Mouse (Mus musculus): ENCODE results near the gene Tfdp2.
"Not testable (repeated sequence)": the region's sequence is repeated elsewhere in the genome, so short reads cannot be mapped to it uniquely, and the experiment has no call there.

Tfdp2 gene

GRCm38 (mm10) chr9:96195885-96196622 lies at the start of gene Tfdp2:
Gene Tfdp2 (plus strand): TSS chr9:96196275.
- ChIA-PET POLR2A (interaction anchor here in 3 of 4 experiments (0.9 to 4.2 kb wide), 25 partner anchors 9 to 241 kb away, joined by 3 to 19 read pairs (median 4); partner anchors contain the start of genes Gk5 (in 2 of the 3), Xrn1 (in 2 of the 3) and Atp1b3 (in 1 of the 3)), CTCF (interaction anchor here in 3 of 4 experiments (0.6 to 1.1 kb wide), 4 partner anchors 8 to 29 kb away, joined by 3 read pairs; no protein-coding TSS in a partner anchor)

DNA sequence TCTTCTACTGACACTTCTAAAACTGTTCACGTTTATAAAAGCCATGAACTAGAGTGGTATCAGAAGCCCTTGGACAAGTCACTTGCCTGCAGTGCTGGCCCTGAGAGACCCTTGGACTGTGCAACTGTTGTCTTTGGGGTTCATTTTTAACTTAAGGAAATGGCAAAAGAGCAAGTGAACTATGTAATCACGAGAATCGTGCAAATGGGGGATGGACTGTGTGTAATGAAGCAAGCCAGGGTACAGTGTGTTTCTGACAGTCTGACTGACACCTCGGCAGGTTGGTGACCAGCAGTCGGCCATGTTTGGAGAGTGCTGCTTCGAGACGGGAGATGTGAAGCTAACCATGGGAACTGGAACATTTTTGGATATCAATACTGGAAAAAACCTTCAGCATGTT lies 43.3 kb upstream of the Tfdp2 start:
- POLR2A ChIA-PET: interaction anchor here in 2 of 4 experiments (0.9 to 2.9 kb wide), 4 partner anchors 10 to 18 kb away, joined by 3 to 11 read pairs (median 3); no protein-coding TSS in a partner anchor
- CTCF ChIA-PET: no interaction called here

GRCm38 (mm10) chr9:96158431-96158830 lies 37.6 kb upstream of the Tfdp2 start:
- ChIA-PET CTCF (interaction anchor here in 3 of 4 experiments (0.6 to 1.2 kb wide), 3 partner anchors 8 to 18 kb away, joined by 3 to 8 read pairs (median 4); no protein-coding TSS in a partner anchor), POLR2A (interaction anchor here in 3 of 4 experiments (0.7 to 3.3 kb wide), 13 partner anchors 9 to 237 kb away, joined by 3 to 16 read pairs (median 4); partner anchors contain the start of gene Gk5 (in 2 of the 3))

- CTCF ChIA-PET: interaction anchor here in 2 of 4 experiments (0.6 to 1.0 kb wide), 3 partner anchors 8 to 756 kb away, joined by 3 to 4 read pairs (median 3); no protein-coding TSS in a partner anchor
- POLR2A ChIA-PET: interaction anchor here in 3 of 4 experiments (0.6 to 3.3 kb wide), 8 partner anchors 11 to 196 kb away, joined by 3 to 16 read pairs (median 8); partner anchors contain the start of gene Gk5 (in 2 of the 3)
These were observed 37.0 kb upstream of the Tfdp2 start for GRCm38 (mm10) chr9:96159047-96159446.

DNA sequence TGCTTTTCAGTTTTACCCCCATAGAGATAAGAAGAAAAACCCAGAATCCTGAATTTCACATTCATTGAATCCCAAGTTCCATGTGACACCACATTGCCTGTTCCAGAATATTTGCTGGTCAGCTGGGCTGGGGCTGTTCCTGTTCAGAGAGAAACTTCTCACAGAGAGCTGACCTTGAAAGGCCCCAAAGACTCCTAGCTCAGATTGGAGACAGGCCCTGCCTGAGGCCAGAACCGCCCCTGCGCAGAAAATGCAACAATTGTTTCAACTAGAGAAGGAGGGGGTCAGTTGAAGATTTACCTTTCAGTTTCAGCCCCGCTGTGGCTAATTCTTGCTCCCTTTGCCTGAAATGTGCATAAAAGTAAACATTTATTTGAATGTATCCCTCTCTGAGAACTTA lies 35.3 kb upstream of the Tfdp2 start:
- CTCF ChIA-PET: interaction anchor here in 2 of 4 experiments (0.6 to 1.2 kb wide), 2 partner anchors 11 to 743 kb away, joined by 4 to 7 read pairs; no protein-coding TSS in a partner anchor
- POLR2A ChIA-PET: interaction anchor here in 3 of 4 experiments (0.8 to 6.1 kb wide), 7 partner anchors 21 to 41 kb away, joined by 3 to 50 read pairs (median 5); partner anchors contain the start of gene Gk5 (in 3 of the 3)

DNA sequence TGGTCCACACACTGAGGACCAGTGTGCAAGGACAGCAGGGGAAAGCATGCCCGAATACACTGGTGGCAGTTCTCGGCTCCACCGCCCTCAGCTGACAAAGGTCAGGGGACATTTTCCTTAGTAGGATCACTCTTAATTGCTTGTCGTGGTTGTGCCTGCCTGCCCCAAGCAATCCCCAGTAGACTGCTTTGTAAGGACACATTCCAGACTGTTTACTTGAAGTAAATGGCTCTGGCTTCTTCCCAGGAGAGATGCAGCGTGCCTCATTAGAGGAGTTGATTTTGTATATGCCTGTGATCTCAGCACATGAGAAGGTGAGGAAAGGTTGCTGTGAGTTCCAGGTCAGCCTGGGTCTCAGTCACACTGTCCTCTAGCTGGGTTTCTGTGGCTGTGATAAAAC lies 33.7 kb upstream of the Tfdp2 start:
- ChIA-PET POLR2A (interaction anchor here in 3 of 4 experiments (1.0 to 6.1 kb wide), 28 partner anchors 8 to 651 kb away, joined by 3 to 59 read pairs (median 6); partner anchors contain the start of genes Gk5 (in 3 of the 3), Tfdp2 (in 2 of the 3), U2surp (in 1 of the 3) and Xrn1 (in 1 of the 3)), CTCF (interaction anchor here in 1 of 4 experiments (1.0 kb wide), 1 partner anchor 84 kb away, joined by 3 read pairs; no protein-coding TSS in a partner anchor)

DNA sequence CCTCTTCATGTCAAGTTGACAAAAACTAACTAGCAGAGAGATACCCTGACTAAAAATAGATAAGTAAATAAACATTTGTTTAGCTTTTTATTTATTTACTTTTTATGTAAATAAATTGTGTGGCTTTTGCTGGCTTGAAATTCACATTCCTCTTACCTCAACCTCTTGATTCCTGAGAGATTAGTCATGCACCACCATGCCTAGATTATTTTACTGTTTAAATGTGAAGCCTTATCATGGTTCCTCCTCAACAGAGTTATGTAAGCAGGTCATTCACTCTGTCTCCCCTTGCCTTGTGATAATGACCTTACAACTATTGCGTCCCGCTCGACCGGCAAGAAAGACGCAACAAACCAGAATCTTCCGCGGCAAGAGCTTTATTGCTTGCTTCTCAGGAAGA lies 32.6 kb upstream of the Tfdp2 start:
- ChIA-PET POLR2A (interaction anchor here (0.6 to 6.1 kb wide), 61 partner anchors 9 to 652 kb away, joined by 3 to 59 read pairs (median 4); partner anchors contain the start of genes Gk5 (in 4 of the 4), Tfdp2 (in 3 of the 4), U2surp (in 1 of the 4) and Xrn1 (in 1 of the 4)), CTCF (interaction anchor here in 1 of 4 experiments (1.0 kb wide), 1 partner anchor 85 kb away, joined by 3 read pairs; no protein-coding TSS in a partner anchor)

GRCm38 (mm10) chr9:96163983-96164382 lies 32.1 kb upstream of the Tfdp2 start:
- CTCF ChIA-PET: not testable (repeated sequence)
- POLR2A ChIA-PET: interaction anchor here (0.7 to 6.1 kb wide), 38 partner anchors 13 to 465 kb away, joined by 3 to 59 read pairs (median 4); partner anchors contain the start of genes Gk5 (in 4 of the 4), Tfdp2 (in 3 of the 4) and Xrn1 (in 1 of the 4)

DNA sequence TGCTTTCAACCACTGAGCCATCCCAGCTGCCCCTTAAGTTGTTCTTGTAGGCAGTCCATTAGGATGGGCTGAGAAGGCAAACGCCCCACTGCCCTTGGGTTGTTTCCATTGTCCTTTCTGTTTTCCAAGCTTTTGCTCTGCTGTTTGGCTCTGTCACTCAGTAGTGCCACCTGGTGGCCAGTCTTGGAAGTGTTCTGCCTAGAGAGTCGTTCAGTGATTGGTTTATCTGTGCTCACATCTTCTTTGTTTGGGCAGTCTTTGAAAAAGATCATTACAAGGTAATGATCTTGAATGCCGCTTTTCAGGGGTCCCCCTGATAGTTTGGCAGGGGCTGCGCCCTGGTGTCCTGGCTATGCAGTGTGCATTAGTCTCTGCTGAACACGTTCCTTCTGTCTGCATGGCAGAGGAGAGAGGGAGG lies 28.9 kb upstream of the Tfdp2 start:
- ChIA-PET POLR2A (interaction anchor here (0.5 to 2.3 kb wide), 13 partner anchors 9 to 212 kb away, joined by 3 to 18 read pairs (median 4); partner anchors contain the start of genes Gk5 (in 3 of the 4) and Xrn1 (in 1 of the 4)), CTCF (interaction anchor here (0.5 to 1.8 kb wide), 30 partner anchors 8 to 1041 kb away, joined by 3 to 10 read pairs (median 4); partner anchors contain the start of genes Gk5 (in 1 of the 4) and Tfdp2 (in 1 of the 4))

DNA sequence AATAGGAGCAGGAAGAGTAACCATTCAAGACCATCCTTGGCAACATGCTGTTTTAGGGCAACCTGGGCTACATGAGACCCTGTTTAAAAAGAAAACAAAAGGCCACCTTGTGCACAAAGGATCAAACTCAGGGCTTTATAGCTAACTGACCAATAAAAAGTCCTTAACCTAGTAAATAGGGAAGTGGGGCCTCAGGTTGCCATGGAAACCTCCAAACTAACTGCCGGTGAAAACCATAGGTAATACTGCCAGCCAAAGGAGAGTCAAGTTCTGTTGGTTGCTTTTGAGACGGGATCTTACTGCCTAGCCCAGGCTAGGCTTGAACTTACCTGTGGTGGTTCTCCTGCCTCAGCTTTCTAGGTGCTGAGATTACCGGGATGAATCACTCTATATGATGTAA lies 25.5 kb upstream of the Tfdp2 start:
- ChIA-PET CTCF (no interaction called here), POLR2A (interaction anchor here in 2 of 4 experiments (0.8 to 1.7 kb wide), 3 partner anchors 17 to 52 kb away, joined by 4 to 6 read pairs (median 5); partner anchors contain the start of gene Gk5 (in 1 of the 2))

DNA sequence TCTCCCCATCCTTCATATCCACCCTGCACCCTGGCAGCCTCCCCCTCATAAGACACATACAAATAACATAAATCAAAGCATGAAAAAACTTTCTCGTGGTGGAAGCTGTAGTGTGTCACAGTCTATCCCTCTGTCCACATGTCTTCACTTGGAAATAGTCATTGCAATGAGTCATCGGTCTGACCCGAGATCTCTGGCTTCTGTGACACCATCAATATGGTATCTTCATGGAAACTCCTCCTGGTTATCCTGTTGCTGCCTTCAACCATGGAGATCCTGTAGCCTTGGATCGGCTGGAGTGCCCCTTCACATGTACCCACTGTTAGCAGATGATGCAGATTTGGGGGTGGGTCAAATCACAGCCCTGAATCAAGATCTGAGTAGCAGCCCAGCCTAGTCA lies 11.2 kb upstream of the Tfdp2 start:
- ChIA-PET CTCF (interaction anchor here in 1 of 4 experiments (1.0 kb wide), 1 partner anchor 9 kb away, joined by 3 read pairs; no protein-coding TSS in a partner anchor), POLR2A (interaction anchor here in 1 of 4 experiments (1.0 to 1.2 kb wide), 2 partner anchors 18 to 45 kb away, joined by 3 read pairs; no protein-coding TSS in a partner anchor)

GRCm38 (mm10) chr9:96186701-96187100 lies 9.4 kb upstream of the Tfdp2 start:
- POLR2A ChIA-PET: interaction anchor here in 2 of 4 experiments (0.8 to 2.7 kb wide), 12 partner anchors 9 to 68 kb away, joined by 3 to 14 read pairs (median 4); partner anchors contain the start of genes Tfdp2 (in 2 of the 2) and Gk5 (in 1 of the 2)
- CTCF ChIA-PET: interaction anchor here in 3 of 4 experiments (0.6 to 1.5 kb wide), 4 partner anchors 9 to 42 kb away, joined by 3 to 5 read pairs (median 4); partner anchors contain the start of gene Tfdp2 (in 1 of the 3)

DNA sequence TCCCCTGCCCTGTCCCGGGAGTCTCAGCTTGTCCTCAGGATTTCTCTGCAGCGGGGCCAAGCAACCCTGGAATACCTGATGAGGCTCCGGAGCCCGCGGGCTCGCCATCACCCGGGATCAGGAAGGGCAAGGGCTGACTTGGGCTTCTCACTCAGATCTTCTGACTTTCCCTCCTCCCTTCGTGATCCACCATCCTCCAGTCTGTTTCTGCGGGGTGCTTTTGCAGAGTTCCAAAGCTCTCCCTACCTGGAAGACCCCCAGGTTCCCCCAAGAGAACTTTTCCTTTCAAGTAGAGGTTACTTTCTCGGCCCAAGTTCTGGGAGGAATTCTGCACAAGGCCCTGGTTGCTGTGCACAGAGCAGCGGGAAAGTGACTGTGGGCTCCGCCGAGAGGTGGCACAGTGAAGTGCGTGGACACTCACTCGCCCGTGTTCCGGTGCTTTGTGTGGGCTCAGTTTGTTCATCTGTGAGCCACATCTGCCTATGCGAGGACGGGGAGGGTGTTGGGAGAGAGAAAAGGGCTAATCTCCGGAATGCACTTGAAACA lies 634 bp downstream of the Tfdp2 start:
- CTCF ChIA-PET: interaction anchor here in 1 of 4 experiments (0.8 kb wide), 1 partner anchor 11 kb away, joined by 3 read pairs; no protein-coding TSS in a partner anchor
- POLR2A ChIA-PET: interaction anchor here in 2 of 4 experiments (0.9 to 4.2 kb wide), 25 partner anchors 10 to 242 kb away, joined by 3 to 19 read pairs (median 4); partner anchors contain the start of genes Gk5 (in 2 of the 2), Xrn1 (in 2 of the 2) and Atp1b3 (in 1 of the 2)

DNA sequence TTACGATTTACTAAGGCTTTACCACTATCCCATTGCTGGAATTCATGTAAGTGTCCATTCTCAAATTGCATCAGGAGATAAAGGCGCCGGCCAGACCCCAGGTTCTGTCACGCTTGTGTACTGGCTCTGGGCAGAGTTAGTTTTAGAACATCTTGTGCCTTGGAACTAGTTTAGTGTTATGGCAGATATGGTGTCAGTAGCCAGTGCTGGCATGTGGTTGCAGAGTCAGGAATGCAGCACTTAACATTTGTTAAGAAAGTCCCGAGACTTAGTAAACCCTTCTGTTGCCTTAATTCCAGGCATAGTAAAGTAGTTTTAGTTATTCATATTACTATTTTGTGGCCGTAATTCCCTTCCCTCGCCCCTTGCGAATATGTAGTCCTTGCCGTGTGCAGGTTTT lies 1.7 kb downstream of the Tfdp2 start:
- CTCF ChIA-PET: no interaction called here
- POLR2A ChIA-PET: interaction anchor here in 2 of 4 experiments (1.8 to 4.2 kb wide), 6 partner anchors 30 to 156 kb away, joined by 6 to 19 read pairs (median 14); partner anchors contain the start of gene Gk5 (in 1 of the 2)

GRCm38 (mm10) chr9:96203663-96204062 lies 7.6 kb downstream of the Tfdp2 start:
- CTCF ChIA-PET: interaction anchor here in 2 of 4 experiments (0.5 to 1.2 kb wide), 3 partner anchors 8 to 15 kb away, joined by 3 to 6 read pairs (median 6); partner anchors contain the start of gene Tfdp2 (in 1 of the 2)

GRCm38 (mm10) chr9:96207428-96207827 lies 11.4 kb downstream of the Tfdp2 start:
- POLR2A ChIA-PET: interaction anchor here in 3 of 4 experiments (0.6 to 2.5 kb wide), 10 partner anchors 11 to 99 kb away, joined by 3 to 12 read pairs (median 4); partner anchors contain the start of gene Tfdp2 (in 2 of the 3)

More at GRCm38 (mm10) chr9:96203663-96204062, 7.6 kb downstream of the Tfdp2 start:
- POLR2A ChIA-PET: interaction anchor here in 2 of 4 experiments (0.9 to 1.5 kb wide), 3 partner anchors 9 to 29 kb away, joined by 3 read pairs; no protein-coding TSS in a partner anchor

More at GRCm38 (mm10) chr9:96207428-96207827, 11.4 kb downstream of the Tfdp2 start:
- CTCF ChIA-PET: interaction anchor here in 2 of 4 experiments (0.6 to 0.7 kb wide), 2 partner anchors 21 to 60 kb away, joined by 3 to 7 read pairs; no protein-coding TSS in a partner anchor
